Mouse (Mus musculus): ENCODE measurements at regions not wholly inside any gene's neighbourhood (a gene's known extent, or its start where the extent isn't known, plus 50 kb on each side); places are given as distances from the start of the nearest gene placed in this dataset.

- TF ChIP-seq CTCF (conservative IDR thresholded peaks at IDR 0.05; ENCODE audit: insufficient read depth, insufficient read length, low read depth, low read length) = no peak
- TF ChIP-seq POLR2A (IDR thresholded peaks at IDR 0.05; ENCODE audit: low read depth, low read length) = no peak
Observed at GRCm38 (mm10) chr4:127485238-127485637, 127.3 kb upstream of the Gjb5 start.

All from kidney, adult 2 months (tissue).